Mouse (Mus musculus) inflammation-experienced regulatory T-cells, adult 16 weeks (primary cell): ENCODE data around the gene Angptl6. TPM values are rescaled to one million over a fixed set of nuclear protein-coding genes. Genes with fewer than 3 reads are reported as not detected.

Experiments
- polyA plus RNA-seq: library from polyadenylated mRNA; unstranded; fragments of 100-300 nt; shearing (Covaris generic); gene quantifications from one replicate; pipeline ENCODE4 v1.2.1, GENCODE M21; 2017

The Angptl6 gene
- polyA plus RNA-seq, result 1.5 TPM

DNA sequence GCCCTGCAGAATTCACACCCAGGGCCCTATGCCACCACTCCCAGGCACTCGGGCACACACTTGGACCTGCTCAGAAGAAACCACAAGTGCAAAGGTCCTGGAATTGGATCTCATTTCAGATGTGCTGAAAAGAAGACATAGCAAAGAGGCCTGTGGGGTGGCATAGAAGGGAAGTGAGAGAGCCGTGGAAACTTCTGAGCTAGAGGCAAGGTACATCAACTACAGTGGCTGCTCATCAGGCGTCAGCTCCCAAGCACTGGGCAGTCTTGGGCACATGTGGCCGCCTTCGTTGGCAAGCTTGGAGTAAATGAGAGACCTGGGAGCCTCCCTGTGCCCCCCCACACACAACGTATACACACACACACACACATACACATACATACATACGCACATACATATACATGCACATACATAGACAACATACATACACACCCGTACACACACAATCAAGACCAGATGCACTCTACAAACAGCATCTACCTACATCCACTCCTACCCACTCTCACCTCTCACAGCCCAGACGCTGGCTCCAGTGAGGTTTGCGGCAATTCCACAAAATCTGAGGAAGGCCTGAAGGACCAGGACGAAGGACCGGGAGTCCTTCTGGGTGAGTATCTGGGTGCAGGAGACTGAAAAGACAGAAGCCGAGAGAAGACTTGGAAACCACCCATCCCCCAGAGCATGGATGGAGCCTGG, at the start of gene Angptl6:
TSS of gene Angptl6 (minus strand) at position 631 of the 696 bp plus-strand sequence.

DNA sequence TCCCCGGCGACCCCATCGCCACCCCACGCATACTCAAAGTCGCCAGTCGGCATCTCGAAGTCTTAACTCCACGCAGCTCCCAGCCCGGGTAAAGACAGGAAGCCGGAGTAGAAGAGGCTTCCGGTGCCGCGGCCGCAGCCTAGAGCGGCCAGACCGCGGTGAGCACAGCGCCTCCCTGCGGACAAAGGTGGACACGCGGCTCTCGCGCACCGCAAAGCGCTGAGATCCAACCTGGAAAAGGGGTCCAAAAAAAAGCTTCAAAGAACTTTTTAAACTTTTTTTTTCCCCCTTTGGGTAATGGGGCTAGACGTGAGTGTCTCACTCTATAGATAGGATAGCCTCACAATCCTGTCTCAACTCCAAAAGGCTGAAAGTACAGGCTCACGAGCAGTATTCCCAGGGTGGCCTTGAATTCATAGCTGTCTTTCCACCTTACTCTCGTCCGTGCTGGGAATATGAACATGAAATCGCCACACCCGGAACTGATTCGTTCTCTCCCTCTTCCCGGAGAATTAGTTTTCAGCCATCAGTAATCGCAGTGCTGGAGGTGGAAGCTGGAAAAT, 19.1 kb upstream of the Angptl6 start, which contains the start of gene Eif3g:
TSS of gene Eif3g (minus strand) at position 113 of the 563 bp plus-strand sequence.

DNA sequence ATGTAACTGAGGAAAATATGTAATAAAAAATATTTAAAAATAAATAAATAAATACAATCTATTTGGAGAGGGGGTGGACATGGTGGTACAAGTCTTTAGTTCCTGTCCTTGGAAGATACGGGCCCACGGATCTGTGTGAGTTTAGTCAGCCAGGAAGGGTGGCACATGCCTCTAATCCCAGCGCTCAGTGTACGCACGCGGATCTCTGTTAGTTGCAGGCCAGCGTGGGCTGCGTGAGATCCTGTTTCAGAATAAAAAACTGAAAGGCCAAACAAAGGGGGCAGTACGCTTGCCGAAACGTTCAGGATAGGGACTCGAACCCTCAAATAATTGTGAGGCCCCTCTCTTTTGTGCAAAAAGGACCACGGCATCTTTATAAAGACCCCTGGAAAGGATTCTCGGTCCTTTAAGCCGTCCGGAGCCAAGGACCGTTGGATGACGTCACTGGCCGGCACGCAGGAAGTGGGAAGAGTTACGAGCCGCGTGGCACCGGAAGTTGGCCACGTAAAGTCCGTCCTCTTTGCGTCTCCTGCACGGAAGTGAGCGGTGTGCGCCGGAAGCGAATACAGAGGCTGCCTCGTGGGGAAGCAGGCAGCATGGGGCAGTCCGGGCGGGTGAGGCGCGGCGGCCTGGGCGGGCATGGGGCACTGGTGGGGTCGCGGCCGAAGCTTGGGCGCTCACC, 8.3 kb upstream of the Angptl6 start, which contains the start of gene Ppan:
TSS of gene Ppan (plus strand) at position 472 of the 682 bp plus-strand sequence.

DNA sequence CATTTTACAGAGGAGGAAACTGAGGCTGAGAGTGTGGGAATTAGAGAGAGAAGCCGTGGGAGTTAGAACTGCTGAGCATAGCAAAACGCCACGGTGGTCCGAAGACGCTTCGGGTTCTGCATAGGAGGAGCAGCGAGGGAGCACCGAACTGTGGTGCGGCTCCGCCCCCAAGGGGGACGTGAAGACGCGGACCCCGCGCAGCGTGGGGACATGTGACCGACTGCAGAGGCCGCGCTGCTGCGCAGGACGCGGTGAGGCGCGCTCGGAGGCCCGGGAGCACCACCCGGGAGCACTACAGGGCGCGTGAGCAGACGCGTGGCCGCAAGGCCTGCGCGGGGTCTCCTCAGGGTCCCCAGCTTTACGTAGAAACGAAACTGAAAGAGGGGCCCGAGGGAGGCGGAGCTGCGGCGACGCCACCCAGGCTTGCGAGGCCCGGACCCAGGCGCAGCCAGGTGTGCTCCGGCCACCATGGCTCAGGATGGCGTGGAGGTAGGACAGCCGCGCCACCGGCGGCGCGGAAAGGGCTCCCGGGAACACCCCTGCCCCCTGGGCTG, 11.0 kb downstream of the Angptl6 start, which contains the start of gene A230050P20Rik:
TSS of gene A230050P20Rik (plus strand) at position 195 of the 554 bp plus-strand sequence.

Other genes starting within 250 kb of the Angptl6 start
- gene Ubl5, start 236.8 kb downstream of the Angptl6 start, polyA plus RNA-seq, result 377 TPM
- 80.7 TPM for gene Fbxl12, start 235.0 kb downstream of the Angptl6 start, polyA plus RNA-seq
- 27.9 TPM for gene Pin1, start 227.6 kb downstream of the Angptl6 start, polyA plus RNA-seq
- 0.94 TPM for gene Olfm2, start 133.4 kb downstream of the Angptl6 start, polyA plus RNA-seq
- 0.72 TPM for gene Col5a3, start 64.7 kb downstream of the Angptl6 start, polyA plus RNA-seq
- gene Rdh8, start 61.2 kb downstream of the Angptl6 start, polyA plus RNA-seq, result not detected
- gene A230050P20Rik, start 11.1 kb downstream of the Angptl6 start, polyA plus RNA-seq, result 64.3 TPM
- 94.9 TPM for gene Ppan, start 8.4 kb upstream of the Angptl6 start, polyA plus RNA-seq
- gene Eif3g, start 18.9 kb upstream of the Angptl6 start, polyA plus RNA-seq, result 278 TPM
- 116 TPM for gene Dnmt1, start 80.2 kb upstream of the Angptl6 start, polyA plus RNA-seq
- gene S1pr2, start 97.1 kb upstream of the Angptl6 start, polyA plus RNA-seq, result 30.5 TPM
- 138 TPM for gene Mrpl4, start 123.0 kb upstream of the Angptl6 start, polyA plus RNA-seq
- 144 TPM for gene Icam1, start 136.3 kb upstream of the Angptl6 start, polyA plus RNA-seq
- 2.7 TPM for gene Icam4, start 149.6 kb upstream of the Angptl6 start, polyA plus RNA-seq
- gene Icam5, start 152.3 kb upstream of the Angptl6 start, polyA plus RNA-seq, result 1.4 TPM
- not detected for gene Zglp1, start 187.4 kb upstream of the Angptl6 start, polyA plus RNA-seq
- gene Gm49373, start 193.4 kb upstream of the Angptl6 start, polyA plus RNA-seq, result 0.29 TPM
- 39.6 TPM for gene Fdx1l, start 193.9 kb upstream of the Angptl6 start, polyA plus RNA-seq
- 5.8 TPM for gene Gm38431, start 212.3 kb upstream of the Angptl6 start, polyA plus RNA-seq
- 72.7 TPM for gene Raver1, start 212.3 kb upstream of the Angptl6 start, polyA plus RNA-seq